Mouse (Mus musculus): ENCODE data around the gene Spry1.

Spry1 gene

DNA sequence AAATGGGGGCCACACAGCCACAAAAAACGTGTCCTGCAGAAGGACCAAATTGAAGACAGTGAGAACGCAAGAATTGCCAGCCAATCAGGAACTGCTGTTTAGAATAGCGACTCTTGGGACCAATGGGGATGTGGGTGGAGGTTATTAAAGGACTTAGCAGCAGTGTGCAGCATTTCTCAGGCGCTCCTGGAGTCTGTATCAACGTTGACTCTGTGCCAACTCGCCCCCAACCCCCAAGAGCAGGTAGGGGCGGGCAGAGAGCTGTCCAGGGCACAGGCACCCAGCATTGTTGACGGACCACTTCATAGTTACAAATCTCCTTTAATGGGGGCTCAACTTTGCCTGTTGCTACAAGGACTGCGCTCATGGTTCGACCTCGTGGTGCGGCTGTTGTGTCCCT, 28.9 kb downstream of the Spry1 start:
- intact Hi-C loops (cut with DNase I) = no loop called here

DNA sequence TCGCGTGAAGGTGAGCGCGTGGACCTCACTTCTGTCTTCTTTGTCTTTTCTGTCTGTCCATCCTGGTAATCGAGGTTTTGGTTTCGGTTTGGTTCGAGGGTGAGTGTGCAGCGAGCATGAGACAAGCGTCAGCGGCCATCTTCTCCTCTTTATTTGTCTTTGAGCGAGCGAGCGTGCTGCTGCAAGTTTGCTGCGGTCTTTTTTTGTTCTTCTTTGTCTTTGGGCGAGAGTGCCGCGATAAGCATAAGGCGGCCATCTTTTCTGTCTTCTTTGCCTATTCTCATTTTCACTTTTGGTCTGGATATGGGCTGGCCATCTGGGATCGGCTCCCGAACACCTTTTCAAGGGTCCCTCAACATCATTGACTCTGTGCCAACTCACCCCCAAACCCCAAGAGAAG, 29.4 kb downstream of the Spry1 start:
- intact Hi-C loops (cut with DNase I) = no loop called here

DNA sequence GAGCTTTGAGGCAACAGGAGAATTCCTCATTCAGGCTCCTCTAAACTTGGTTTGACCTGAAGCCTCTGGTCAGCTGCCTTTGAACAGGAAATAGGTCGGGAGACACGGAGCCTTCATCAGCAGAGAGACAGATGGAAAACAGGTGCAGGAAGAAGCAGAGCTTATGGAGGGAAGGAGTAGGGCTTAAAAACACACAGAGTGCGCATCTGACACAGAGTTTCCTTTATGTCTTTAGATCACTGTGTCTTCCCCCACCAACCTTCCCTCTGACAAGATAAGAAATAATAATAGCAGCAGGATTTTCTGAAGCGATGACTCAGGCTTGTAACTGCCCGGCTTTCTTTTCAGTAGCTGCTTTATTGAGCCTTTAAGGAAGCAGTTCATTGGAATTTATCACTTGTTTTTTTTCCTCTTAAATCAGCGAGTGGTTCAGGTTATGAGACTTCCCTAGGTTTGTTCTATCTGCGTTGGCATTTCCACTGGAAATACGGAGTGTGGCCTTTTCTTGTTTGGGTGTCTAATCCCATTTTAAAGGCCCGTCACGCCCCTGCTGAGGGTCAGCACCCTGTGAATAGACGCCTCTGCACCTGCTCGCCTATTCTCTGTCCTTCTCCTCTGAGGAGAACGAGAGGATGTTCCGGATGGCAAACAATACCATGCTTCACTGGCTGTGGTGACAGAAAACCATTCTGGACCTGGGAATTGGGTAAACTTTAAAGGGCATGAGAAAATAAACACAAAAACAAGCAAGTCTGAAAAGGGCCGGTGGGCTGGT, 32.7 kb downstream of the Spry1 start:
- intact Hi-C loops (cut with DNase I) = no loop called here

- intact Hi-C loops (cut with DNase I) = no loop called here
These were observed 33.9 kb downstream of the Spry1 start for GRCm38 (mm10) chr3:37673513-37674261.

DNA sequence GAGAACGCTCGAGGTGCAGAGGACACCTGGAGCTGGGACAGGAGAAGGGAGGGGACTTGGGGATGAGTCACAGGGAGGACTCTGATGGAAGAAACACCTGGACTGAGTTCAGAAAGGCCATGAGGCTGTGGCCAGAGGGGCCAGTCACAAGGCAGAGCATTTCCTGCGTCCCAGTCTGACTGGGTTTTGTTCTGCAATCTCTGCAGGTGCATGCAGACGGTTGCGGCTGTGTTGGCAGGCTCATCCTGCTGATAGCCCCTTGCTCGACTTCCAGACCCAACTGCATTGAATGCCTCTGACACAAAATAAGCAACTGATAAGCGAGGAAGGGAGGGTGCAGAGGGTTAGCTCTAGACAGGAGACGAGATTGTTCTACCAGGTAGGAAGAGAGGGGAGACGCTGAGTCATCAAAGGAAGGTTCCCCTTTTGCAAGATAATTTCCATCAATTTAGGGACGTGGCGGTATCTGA, 35.3 kb downstream of the Spry1 start:
- intact Hi-C loops (cut with DNase I) = no loop called here

GRCm38 (mm10) chr3:37676291-37676690, 36.5 kb downstream of the Spry1 start:
- intact Hi-C loops (cut with DNase I) = no loop called here

DNA sequence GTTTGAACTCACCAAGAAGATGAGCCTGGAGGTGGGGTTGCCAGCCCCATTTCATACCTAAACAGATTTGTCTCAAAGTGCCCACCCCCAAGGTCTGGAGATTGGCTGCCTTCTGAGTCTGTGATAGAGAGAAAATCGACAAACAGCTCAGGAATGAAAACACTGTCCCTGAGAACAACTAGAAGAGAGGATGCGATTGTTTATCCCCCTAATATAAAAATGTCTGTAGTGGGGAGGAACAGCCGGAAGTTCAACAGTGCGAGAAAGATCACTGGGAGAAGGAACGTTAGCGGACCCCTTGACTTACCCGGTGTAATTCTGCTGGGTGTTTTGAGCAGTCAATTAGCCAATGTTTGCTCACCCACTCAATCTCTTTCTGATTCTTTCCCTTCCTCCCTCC, 46.5 kb downstream of the Spry1 start:
- intact Hi-C loops (cut with DNase I) = no loop called here

DNA sequence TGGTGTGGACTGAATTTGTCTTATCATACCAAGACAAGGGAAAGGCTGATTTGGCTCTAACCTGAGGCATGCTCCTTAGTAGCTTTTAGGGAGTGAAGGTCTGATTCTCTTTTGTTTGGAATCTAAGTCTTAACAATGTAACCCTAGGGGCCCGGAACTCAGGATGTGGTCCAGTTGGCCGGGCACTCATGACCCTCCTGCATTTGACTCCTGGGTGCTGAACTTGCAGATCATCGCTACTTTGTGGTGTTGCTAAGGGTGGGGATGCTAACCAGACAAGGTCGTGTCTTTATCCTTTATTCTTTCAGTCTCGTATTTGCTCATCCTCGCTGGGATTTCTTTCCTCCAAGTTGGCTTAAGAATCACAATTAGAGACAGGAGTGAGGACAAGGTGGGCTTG, 47.0 kb downstream of the Spry1 start:
- intact Hi-C loops (cut with DNase I) = no loop called here

GRCm38 (mm10) chr3:37687158-37687980, 47.6 kb downstream of the Spry1 start:
- intact Hi-C loops (cut with DNase I) = no loop called here

DNA sequence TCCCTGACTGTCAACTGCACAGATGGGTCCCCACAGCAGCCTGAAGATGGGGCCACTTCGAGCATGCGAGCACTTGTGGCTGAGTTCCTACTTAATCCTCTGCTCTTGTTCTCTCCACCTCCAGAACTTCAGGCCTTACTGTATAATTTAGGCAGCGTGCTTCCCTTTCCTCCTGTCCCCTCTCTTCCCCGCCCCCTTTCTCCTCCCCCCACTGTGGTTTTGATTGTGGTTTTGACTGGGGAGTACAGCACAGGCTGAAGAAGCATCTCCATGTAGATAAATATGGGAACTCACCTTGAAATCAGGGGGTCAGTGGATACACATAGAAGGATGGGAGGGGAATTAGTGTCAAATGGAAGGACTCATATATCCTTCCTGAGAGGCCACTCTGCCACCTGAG, 53.2 kb downstream of the Spry1 start:
- intact Hi-C loops (cut with DNase I) = no loop called here

DNA sequence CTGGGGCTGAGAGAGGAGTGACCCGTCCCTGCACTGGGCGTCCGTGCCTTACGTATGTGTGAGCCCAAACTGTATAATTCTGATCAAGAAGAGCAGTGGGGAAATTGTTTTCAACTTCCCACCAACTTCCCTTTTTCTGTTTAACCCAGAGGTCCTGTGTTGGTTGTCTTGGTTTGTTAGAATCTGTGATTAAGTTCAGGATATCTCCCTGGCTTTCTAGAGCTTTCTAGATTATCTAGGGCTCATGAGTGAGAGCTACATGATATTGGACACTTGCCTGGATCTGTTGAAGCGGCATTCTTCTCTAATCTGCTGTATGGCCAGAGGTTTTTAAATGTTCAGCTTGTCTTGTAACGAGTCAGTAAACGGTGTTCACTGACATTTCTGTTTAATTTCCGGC, 53.8 kb downstream of the Spry1 start:
- intact Hi-C loops (cut with DNase I) = no loop called here
